Mouse (Mus musculus) forebrain, embryonic 16.5 days (tissue): Measurements from ENCODE around the gene Sf1. TPM values are rescaled to one million over a fixed set of nuclear protein-coding genes. Genes with fewer than 3 reads are reported as not detected.

Experiments
- ATAC-seq: fragments of 200-750 bp; cut with Nextera tagmentation; 2 replicates; pipeline ENCODE4 v1.8.0; 2017; ENCODE audit warnings: mild to moderate bottlenecking, moderate library complexity
- H3K27ac ChIP-seq: fragments of 300-500 bp; sonication (generic); 2 replicates; pipeline ENCODE4 v1.5.1; 2014; ENCODE audit warnings: low read length, control low read depth
- H3K27me3 ChIP-seq: fragments of 300-500 bp; sonication (generic); replicated peaks from 2 replicates; pipeline ENCODE4 v1.6.1; 2014; ENCODE audit warnings: low read length; ENCODE audit not compliant: control insufficient read depth, insufficient read depth
- H3K36me3 ChIP-seq: fragments of 300-500 bp; sonication (generic); 2 replicates; pipeline ENCODE4 v1.6.1; 2014; ENCODE audit not compliant: control insufficient read depth, insufficient read depth
- H3K4me1 ChIP-seq: fragments of 300-500 bp; sonication (generic); replicated peaks from 2 replicates; pipeline ENCODE4 v1.6.1; 2014; ENCODE audit warnings: low read length; ENCODE audit not compliant: control insufficient read depth, insufficient read depth
- H3K4me2 ChIP-seq: fragments of 300-500 bp; sonication (generic); 2 replicates; pipeline ENCODE4 v1.6.1; 2014; ENCODE audit warnings: mild to moderate bottlenecking, low read length, control low read depth
- H3K4me3 ChIP-seq: fragments of 300-500 bp; sonication (generic); replicated peaks from 2 replicates; pipeline ENCODE4 v1.5.1; 2014; ENCODE audit warnings: mild to moderate bottlenecking, low read length, control low read depth
- H3K9ac ChIP-seq: fragments of 300-500 bp; sonication (generic); replicated peaks from 2 replicates; pipeline ENCODE4 v1.6.1; 2014; ENCODE audit warnings: low read depth, low read length, control low read depth
- H3K9me3 ChIP-seq: fragments of 300-500 bp; sonication (generic); 2 replicates; pipeline ENCODE4 v1.6.1; 2016; ENCODE audit warnings: low read length; ENCODE audit not compliant: control insufficient read depth
- WGBS: fragments of 180-500 bp; shearing (Covaris S2); extraction: QIAGEN DNeasy Blood & Tissue Kit; methylation state at CpG from one replicate; pipeline ENCODE4 v1.1.7; 2014; 5-methylcytosine and 5-hydroxymethylcytosine counted together
- polyA plus RNA-seq: library from polyadenylated mRNA; unstranded; fragments of >200 nt; fragmentation: Nextera tagmentation; extraction: Ambion mirVana; gene quantifications from 2 replicates; pipeline ENCODE4 v1.2.1, GENCODE M21; 2015

Sf1 gene
- polyA plus RNA-seq, 1 experiment from 2014 or later = 122 TPM

- Histone ChIP-seq H3K27me3 (no peaks in the 10 kb centered on the region), H3K9me3 (no peaks in the 10 kb centered on the region), H3K9ac (no peak overlapping the region), H3K36me3 (no peaks in the 10 kb centered on the region), H3K4me2 (no peak overlapping the region), H3K4me1 (peaks cover 7% of the 10 kb centered on the region), H3K4me3 (no peak overlapping the region), H3K27ac (no peak overlapping the region)
- ATAC-seq = no peak
- 80% methylated on average over 13 of the region's 13 CpGs for WGBS
Measured at GRCm38 (mm10) chr19:6388006-6388405, 24.5 kb downstream of the Sf1 start.

- H3K4me1 ChIP-seq = peaks cover 7% of the 10 kb centered on the region
- no peaks in the 10 kb centered on the region for H3K9me3 ChIP-seq
- H3K4me2 ChIP-seq = peak overlapping the region; percentile 46
- ATAC-seq = no peak
- WGBS = 7% methylated on average over 16 of the region's 16 CpGs
- no peak overlapping the region for H3K27ac ChIP-seq
- peak overlapping the region; percentile 41; the same call in 1 of the 2 replicates for H3K9ac ChIP-seq
- no peaks in the 10 kb centered on the region for H3K27me3 ChIP-seq
- peak overlapping the region; percentile 30 for H3K4me3 ChIP-seq
- no peaks in the 10 kb centered on the region for H3K36me3 ChIP-seq
Measured at GRCm38 (mm10) chr19:6389803-6390202, 26.3 kb downstream of the Sf1 start.

- H3K4me2 ChIP-seq = no peak overlapping the region
- H3K4me1 ChIP-seq = peaks cover 7% of the 10 kb centered on the region
- no peaks in the 10 kb centered on the region for H3K27me3 ChIP-seq
- no peak overlapping the region for H3K9ac ChIP-seq
- no peak overlapping the region for H3K27ac ChIP-seq
- H3K4me3 ChIP-seq = no peak overlapping the region
- WGBS = 68% methylated on average over 6 of the region's 6 CpGs
- no peaks in the 10 kb centered on the region for H3K9me3 ChIP-seq
- no peaks in the 10 kb centered on the region for H3K36me3 ChIP-seq
- ATAC-seq = no peak
Measured at GRCm38 (mm10) chr19:6390251-6390650, 26.8 kb downstream of the Sf1 start.

- ATAC-seq = no peak
- 95% methylated on average over 14 of the region's 14 CpGs for WGBS
Measured at GRCm38 (mm10) chr19:6392743-6393393, 29.4 kb downstream of the Sf1 start.

GRCm38 (mm10) chr19:6393637-6394036, 30.1 kb downstream of the Sf1 start:
- H3K27me3 ChIP-seq = no peaks in the 10 kb centered on the region
- no peaks in the 10 kb centered on the region for H3K9me3 ChIP-seq
- H3K4me1 ChIP-seq = peaks cover 13% of the 10 kb centered on the region
- H3K4me2 ChIP-seq = no peak overlapping the region
- H3K9ac ChIP-seq = no peak overlapping the region
- no peak overlapping the region for H3K4me3 ChIP-seq
- 93% methylated on average over 16 of the region's 16 CpGs for WGBS
- no peaks in the 10 kb centered on the region for H3K36me3 ChIP-seq
- no peak for ATAC-seq
- no peak overlapping the region for H3K27ac ChIP-seq

More at GRCm38 (mm10) chr19:6392743-6393393, 29.4 kb downstream of the Sf1 start:
- no peaks in the 10 kb centered on the region for H3K9me3 ChIP-seq
- no peak overlapping the region for H3K9ac ChIP-seq
- H3K27me3 ChIP-seq = no peaks in the 10 kb centered on the region
- no peaks in the 10 kb centered on the region for H3K36me3 ChIP-seq
- H3K4me1 ChIP-seq = peaks cover 7% of the 10 kb centered on the region
- H3K4me2 ChIP-seq = no peak overlapping the region
- no peak overlapping the region for H3K27ac ChIP-seq
- no peak overlapping the region for H3K4me3 ChIP-seq

- H3K27me3 ChIP-seq = peaks cover 10% of the 10 kb centered on the region
- H3K4me3 ChIP-seq = no peak overlapping the region
- no peaks in the 10 kb centered on the region for H3K9me3 ChIP-seq
- H3K4me2 ChIP-seq = no peak overlapping the region
- H3K36me3 ChIP-seq = no peaks in the 10 kb centered on the region
- 75% methylated on average over 5 of the region's 5 CpGs for WGBS
- no peak for ATAC-seq
- H3K27ac ChIP-seq = no peak overlapping the region
- peaks cover 27% of the 10 kb centered on the region for H3K4me1 ChIP-seq
- no peak overlapping the region for H3K9ac ChIP-seq
Measured at GRCm38 (mm10) chr19:6396237-6396636, 32.7 kb downstream of the Sf1 start.

GRCm38 (mm10) chr19:6397582-6398249, 34.2 kb downstream of the Sf1 start:
- Histone ChIP-seq H3K9me3 (no peaks in the 10 kb centered on the region), H3K9ac (no peak overlapping the region), H3K27ac (no peak overlapping the region), H3K4me1 (peaks cover 33% of the 10 kb centered on the region), H3K27me3 (peaks cover 10% of the 10 kb centered on the region), H3K4me2 (no peak overlapping the region), H3K4me3 (no peak overlapping the region), H3K36me3 (no peaks in the 10 kb centered on the region)
- 90% methylated on average over 22 of the region's 22 CpGs for WGBS
- ATAC-seq = no peak

GRCm38 (mm10) chr19:6398447-6399284, 35.2 kb downstream of the Sf1 start:
- Histone ChIP-seq H3K4me3 (peak overlapping the region; percentile 68), H3K4me1 (peaks cover 33% of the 10 kb centered on the region), H3K36me3 (no peaks in the 10 kb centered on the region), H3K27ac (peak overlapping the region; percentile 62), H3K9ac (peak overlapping the region; percentile 65), H3K4me2 (peak overlapping the region; percentile 94), H3K9me3 (no peaks in the 10 kb centered on the region), H3K27me3 (peaks cover 10% of the 10 kb centered on the region)
- peak; percentile 73 for ATAC-seq
- WGBS = under 1% methylated on average over 38 of the region's 39 CpGs
